Mouse (Mus musculus) splenic B cell, adult 2 months (primary cell): Measurements from ENCODE around the gene Fstl4.

Experiments
- DNase-seq: peaks from one replicate; pipeline ENCODE4 v3.0.0-alpha.2; 2011; ENCODE audit warnings: low read depth, low spot score
- H3K27me3 ChIP-seq: 2 replicates; pipeline ENCODE4 v1.6.1; 2012; ENCODE audit warnings: mild to moderate bottlenecking, low read length, moderate library complexity, mixed read lengths; ENCODE audit not compliant: control insufficient read depth, poor library complexity, insufficient read depth, severe bottlenecking
- H3K36me3 ChIP-seq: 2 replicates; pipeline ENCODE4 v1.6.1; 2012; ENCODE audit warnings: mild to moderate bottlenecking, low read length, moderate library complexity, mixed read lengths; ENCODE audit not compliant: control insufficient read depth, poor library complexity, insufficient read depth, severe bottlenecking

The Fstl4 gene

GRCm38 (mm10) chr11:52749988-52750387 lies 14.4 kb upstream of the Fstl4 start:
- H3K36me3 ChIP-seq, result no peaks in the 10 kb centered on the region
- H3K27me3 ChIP-seq, result no peaks in the 10 kb centered on the region
- no peak for DNase-seq

- no peak for DNase-seq
- no peaks in the 10 kb centered on the region for H3K27me3 ChIP-seq
Measured at GRCm38 (mm10) chr11:52752524-52752923, 11.9 kb upstream of the Fstl4 start.

GRCm38 (mm10) chr11:52753261-52753660 lies 11.2 kb upstream of the Fstl4 start:
- DNase-seq, result no peak
- no peaks in the 10 kb centered on the region for H3K27me3 ChIP-seq
- H3K36me3 ChIP-seq, result no peaks in the 10 kb centered on the region

More at GRCm38 (mm10) chr11:52752524-52752923, 11.9 kb upstream of the Fstl4 start:
- H3K36me3 ChIP-seq, result no peaks in the 10 kb centered on the region

- no peak for DNase-seq
- Histone ChIP-seq H3K27me3 (no peaks in the 10 kb centered on the region), H3K36me3 (no peaks in the 10 kb centered on the region)
Measured at GRCm38 (mm10) chr11:52761800-52762199, 2.6 kb upstream of the Fstl4 start.

GRCm38 (mm10) chr11:52764894-52765677 lies 652 bp downstream of the Fstl4 start:
- Histone ChIP-seq H3K36me3 (no peaks in the 10 kb centered on the region), H3K27me3 (no peaks in the 10 kb centered on the region)
- no peak for DNase-seq

GRCm38 (mm10) chr11:52765678-52766254 lies 1.3 kb downstream of the Fstl4 start:
- DNase-seq, result no peak
- peaks cover 1% of the 10 kb centered on the region; the same call in 1 of the 2 replicates for H3K27me3 ChIP-seq
- no peaks in the 10 kb centered on the region for H3K36me3 ChIP-seq

GRCm38 (mm10) chr11:52767921-52768320 lies 3.5 kb downstream of the Fstl4 start:
- H3K27me3 ChIP-seq, result peaks cover 1% of the 10 kb centered on the region; the same call in 1 of the 2 replicates
- DNase-seq, result no peak
- H3K36me3 ChIP-seq, result no peaks in the 10 kb centered on the region

GRCm38 (mm10) chr11:52773073-52773472 lies 8.6 kb downstream of the Fstl4 start:
- no peak for DNase-seq
- peaks cover 1% of the 10 kb centered on the region; the same call in 1 of the 2 replicates for H3K27me3 ChIP-seq

GRCm38 (mm10) chr11:52775291-52775690 lies 10.9 kb downstream of the Fstl4 start:
- no peak for DNase-seq
- peaks cover 1% of the 10 kb centered on the region; the same call in 1 of the 2 replicates for H3K27me3 ChIP-seq
- H3K36me3 ChIP-seq, result no peaks in the 10 kb centered on the region

More at GRCm38 (mm10) chr11:52773073-52773472, 8.6 kb downstream of the Fstl4 start:
- no peaks in the 10 kb centered on the region for H3K36me3 ChIP-seq

- Histone ChIP-seq H3K27me3 (no peaks in the 10 kb centered on the region), H3K36me3 (no peaks in the 10 kb centered on the region)
- no peak for DNase-seq
Measured at GRCm38 (mm10) chr11:52782426-52782825, 18.0 kb downstream of the Fstl4 start.

GRCm38 (mm10) chr11:52794331-52794730 lies 29.9 kb downstream of the Fstl4 start:
- no peaks in the 10 kb centered on the region for H3K27me3 ChIP-seq
- H3K36me3 ChIP-seq, result no peaks in the 10 kb centered on the region
- DNase-seq, result no peak

- Histone ChIP-seq H3K27me3 (no peaks in the 10 kb centered on the region), H3K36me3 (no peaks in the 10 kb centered on the region)
- no peak for DNase-seq
Measured at GRCm38 (mm10) chr11:52809542-52809941, 45.1 kb downstream of the Fstl4 start.

- H3K27me3 ChIP-seq, result no peaks in the 10 kb centered on the region
- no peaks in the 10 kb centered on the region for H3K36me3 ChIP-seq
- DNase-seq, result no peak
Measured at GRCm38 (mm10) chr11:52816004-52816403, 51.6 kb downstream of the Fstl4 start.

- Histone ChIP-seq H3K36me3 (no peaks in the 10 kb centered on the region), H3K27me3 (no peaks in the 10 kb centered on the region)
- no peak for DNase-seq
Measured at GRCm38 (mm10) chr11:52820336-52820905, 56.0 kb downstream of the Fstl4 start.

- Histone ChIP-seq H3K27me3 (no peaks in the 10 kb centered on the region), H3K36me3 (no peaks in the 10 kb centered on the region)
- DNase-seq, result no peak
Measured at GRCm38 (mm10) chr11:52826591-52826990, 62.2 kb downstream of the Fstl4 start.
